Mouse (Mus musculus): ENCODE results near the gene Commd7.

- no peak for TF ChIP-seq FLI1 (IDR thresholded peaks at IDR 0.05; ENCODE audit: low read length)
- no peak for TF ChIP-seq GATA1 (IDR thresholded peaks at IDR 0.05; ENCODE audit: borderline replicate concordance, low read length)
Observed at GRCm38 (mm10) chr2:153600667-153601648, 31.6 kb downstream of the Commd7 start.

All from megakaryocyte, embryonic 14.5 days (primary cell).